Mouse (Mus musculus) 3134 (cell line): ENCODE measurements around the gene Ncdn.

ENCODE experiments used
- DNase-seq: peaks from one replicate; pipeline ENCODE4 v3.0.0-alpha.2; 2011; ENCODE audit warnings: low spot score; ENCODE audit not compliant: insufficient read length; ENCODE audit errors: extremely low read depth

Gene Ncdn

DNA sequence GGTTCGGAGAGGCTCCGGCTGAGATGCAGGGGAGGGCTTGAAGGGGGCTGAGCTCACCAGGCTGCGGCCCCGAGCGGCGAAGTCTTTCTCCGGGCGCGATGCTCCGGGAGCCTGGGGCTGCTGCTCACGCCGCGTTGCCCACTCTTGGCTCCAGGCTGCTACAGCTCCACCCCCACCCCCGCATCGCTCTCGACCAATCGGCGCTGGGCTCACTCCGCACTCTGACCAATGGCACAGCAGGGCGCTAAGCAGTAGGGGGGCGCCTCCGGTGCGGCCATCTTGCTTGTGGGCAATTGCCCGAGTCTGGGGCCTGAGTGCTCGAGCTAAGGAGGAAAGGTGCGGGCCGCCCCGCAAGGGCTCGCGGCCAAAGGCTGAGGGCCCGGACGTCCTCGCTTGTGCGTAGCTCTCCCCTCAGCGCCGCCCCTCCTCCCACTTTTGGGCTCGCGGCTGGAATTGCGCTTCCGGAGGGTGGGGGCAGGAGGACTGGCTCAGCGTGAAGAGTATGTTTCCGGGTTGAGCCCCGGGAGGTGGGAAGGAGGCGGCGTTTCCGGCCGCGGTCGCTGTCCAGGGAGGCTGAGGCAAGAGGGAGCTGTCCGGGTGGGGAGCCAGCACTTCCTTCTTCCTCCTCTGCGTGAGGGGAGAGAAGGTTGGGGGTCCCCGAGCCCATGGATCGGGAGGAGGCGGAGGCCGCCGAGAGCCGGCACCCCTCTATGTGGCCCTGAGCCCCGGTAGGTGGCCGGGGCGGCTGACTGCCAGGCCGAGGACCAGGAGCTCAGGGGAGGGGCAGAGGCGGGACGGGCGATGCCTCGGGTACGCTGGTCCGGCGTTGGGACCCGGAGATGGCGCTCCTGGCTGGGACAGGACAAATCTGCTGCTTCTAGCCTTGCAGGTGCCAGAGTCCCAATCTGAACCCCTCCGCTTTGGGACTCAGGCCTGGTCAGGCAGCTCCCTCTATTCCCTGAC is at the start of gene Ncdn, which contains the start of gene AU040320:
Ncdn (minus strand) TSS at position 171 of the 963 bp plus-strand sequence.
AU040320 (plus strand) TSS at position 277 of the 963 bp plus-strand sequence.
- peak; percentile 98 for DNase-seq

DNA sequence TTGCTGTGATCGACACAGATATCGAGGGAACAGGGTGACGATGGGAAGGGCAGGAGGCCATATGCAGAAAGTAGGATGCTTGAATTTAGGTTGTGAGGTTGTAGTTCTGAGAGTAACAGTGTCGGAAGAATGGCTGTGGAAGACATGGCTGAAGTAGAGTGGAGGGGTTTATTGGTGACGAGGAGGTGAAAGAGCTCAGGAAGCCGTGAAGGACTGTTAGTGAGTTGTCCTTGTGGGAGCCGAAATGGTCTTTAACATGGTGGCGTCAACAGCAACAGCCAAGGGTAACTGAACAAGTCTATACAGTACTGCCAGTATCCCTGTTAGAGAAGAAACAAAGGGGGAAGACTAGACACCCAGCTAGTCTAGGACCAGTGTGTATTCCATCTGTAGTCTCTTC is 48.9 kb upstream of the Ncdn start:
- no peak for DNase-seq

DNA sequence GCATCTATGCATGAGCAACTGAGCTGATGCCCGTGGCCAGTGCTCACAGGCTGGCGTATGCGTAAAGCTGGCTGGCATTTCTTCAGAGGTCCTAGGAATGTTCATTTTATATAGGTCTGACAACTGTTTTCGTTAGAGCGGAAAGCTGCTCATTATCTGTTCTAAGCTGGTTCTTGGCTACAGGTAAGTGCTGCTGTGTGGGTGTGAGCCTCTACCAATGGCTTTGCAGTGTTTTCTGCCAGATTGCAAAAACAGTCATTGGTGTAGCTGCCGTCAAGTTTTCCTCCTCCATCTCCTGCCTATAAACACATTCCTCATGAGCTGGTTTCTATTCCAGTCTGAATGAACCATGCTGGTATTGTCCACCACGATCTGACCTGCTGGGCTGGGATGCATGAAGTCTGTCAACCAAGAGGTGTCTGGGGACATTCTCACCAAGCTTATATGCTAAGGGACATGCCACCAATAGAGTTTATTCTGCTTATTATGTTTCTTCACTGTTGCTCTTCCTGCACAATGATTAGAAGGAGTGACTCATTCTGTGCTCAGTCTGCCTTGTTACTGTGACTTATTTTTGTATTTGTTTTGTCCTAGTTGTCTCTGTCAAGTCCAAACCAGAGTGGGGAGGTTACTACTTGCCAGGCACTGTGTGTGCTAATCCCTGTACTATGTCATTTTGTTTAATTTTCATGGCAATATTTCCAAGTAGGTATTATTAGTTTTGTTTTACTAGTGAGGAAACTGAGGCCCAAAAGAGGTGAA is 39.3 kb upstream of the Ncdn start:
- DNase-seq: no peak

DNA sequence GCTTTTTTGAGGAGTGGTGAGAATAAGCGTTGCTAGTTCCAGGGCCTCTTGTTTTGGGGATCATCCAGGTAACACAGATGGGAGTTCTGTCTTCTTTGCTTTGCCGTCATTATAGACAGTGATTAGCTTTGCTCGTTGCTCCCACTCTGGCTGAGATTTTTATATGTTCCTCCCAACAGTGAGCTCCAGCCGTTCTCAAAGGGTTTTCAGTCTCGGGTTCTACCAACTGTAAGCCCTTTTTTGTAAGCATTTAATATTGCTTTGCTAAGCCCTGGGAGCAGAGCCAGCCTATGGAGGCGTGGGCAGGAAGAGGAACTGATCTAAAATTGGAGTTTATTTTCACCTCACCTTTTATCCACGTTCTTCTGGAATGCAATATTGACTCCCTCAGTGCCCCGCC is 29.8 kb upstream of the Ncdn start:
- DNase-seq: no peak

DNA sequence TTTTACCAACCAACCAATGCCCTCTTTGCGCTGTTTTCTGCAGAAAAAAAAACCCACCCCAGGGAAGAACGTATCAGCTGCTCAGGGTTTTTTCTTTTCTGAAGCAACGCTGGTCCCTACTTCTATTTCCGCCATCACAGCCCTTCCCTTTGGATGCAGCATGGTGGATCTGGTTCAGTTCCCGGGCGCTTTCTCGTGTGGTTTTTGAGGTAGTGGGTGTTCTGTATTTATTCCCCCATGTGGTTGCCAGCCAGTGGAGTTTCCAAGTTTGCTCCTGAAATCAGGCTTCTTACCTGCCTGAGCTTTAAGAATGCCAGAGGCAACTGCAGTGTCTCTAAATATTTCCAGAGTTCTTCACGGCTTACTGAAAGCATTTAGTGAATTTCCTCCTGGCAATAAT is 29.3 kb upstream of the Ncdn start:
- no peak for DNase-seq

DNA sequence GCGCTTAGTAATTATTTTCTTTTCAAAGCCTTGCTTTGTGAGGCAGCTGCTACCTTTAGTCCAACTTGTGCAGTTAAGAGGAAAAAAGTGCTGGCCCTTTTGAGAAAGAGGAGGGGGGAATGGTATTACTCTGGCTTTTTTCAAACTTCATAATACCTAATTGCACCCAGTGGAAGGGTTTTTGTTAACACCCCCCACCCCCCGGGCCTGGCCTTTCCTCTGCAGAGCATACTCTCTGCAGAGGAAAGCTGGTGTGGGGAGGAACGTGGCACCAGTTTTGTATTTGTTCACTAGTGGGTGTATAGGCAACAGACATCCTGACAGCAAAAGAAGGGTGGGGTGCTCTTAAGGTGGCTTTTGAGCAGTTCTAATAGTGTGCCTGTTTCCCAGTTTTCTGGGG is 28.6 kb upstream of the Ncdn start:
- no peak for DNase-seq

DNA sequence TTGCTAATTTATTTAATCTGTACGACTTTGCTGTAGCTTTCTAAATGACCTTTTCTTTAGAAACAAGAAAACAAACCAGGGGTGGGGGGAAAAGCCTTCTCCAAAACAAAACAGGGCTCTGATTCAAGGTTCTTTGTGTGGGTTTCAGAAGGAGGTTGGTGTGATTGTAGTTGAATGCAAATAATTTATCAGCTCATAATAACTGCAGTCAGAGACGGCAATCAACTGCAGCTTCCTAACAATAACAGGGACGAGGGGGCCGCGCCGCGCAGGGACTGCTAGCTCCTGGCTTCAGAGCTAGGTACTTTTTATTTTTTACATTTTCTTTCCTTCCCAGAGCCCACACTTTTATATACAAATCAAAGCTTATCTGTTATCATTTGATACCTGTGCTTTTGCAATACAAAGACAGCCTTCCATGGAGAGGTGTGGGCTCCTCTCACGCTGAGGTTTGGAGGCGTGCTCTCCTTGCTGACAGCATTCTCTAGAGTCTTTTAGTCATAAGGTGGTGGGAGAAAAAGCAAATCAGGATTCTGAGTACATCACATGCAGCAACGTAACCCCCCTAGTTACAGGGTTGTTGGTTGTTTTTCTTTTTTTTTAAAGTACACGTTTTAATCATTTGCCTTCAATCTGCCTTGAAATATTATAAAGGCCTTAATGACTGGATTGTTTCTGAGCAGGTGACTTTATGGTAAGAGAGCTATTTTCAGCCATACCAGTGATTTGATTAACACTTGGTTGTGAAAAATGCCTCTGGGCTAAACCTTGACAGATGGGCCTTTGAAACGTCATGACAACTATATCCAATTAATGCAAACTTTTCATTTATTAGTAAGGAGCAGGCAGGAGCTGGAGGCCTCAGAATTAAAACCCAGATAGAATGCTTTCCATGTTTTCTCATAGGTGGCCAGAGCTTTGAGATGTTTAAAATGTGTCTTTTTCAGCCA is 26.9 kb upstream of the Ncdn start:
- DNase-seq: no peak

DNA sequence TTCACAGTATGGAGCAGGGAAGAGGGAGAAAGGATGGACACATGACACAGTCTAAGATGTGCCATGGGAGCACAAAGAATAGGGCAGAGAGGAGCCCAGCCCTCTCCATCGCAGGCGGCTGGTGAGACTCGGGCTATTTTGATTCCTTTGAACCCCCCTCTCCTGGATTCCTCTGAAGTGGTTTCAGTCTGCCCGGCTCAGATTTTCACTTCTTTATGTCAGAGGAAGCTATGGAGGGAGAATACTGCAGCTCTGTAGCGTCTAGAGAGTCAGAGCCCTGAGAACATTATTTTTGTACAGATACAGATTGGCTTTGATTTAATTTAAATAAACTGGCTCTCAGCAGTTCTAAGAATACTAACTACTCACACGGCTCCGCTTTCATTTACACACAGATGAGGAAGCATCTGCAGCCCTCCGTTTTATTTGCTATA is 25.9 kb upstream of the Ncdn start:
- no peak for DNase-seq

DNA sequence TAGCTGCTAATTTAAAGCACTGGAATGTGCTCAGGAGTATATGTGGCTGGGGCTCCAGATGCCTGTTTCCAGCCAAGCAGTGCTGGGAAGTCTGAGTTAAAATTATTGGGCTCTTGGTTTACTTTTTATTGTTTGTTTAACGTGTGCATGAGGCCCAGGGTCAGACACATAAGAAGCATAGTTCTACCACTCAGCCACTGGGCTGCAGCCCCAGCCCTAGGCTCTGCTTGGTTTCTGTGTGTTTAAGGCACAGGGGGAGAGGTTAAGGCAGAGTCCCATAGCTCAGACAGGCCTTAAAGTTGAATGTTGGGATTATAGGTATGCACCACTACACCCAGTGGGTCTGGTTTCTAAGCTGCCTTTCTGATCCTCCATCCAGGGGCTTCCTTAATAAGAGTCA is 21.9 kb upstream of the Ncdn start:
- no peak for DNase-seq

DNA sequence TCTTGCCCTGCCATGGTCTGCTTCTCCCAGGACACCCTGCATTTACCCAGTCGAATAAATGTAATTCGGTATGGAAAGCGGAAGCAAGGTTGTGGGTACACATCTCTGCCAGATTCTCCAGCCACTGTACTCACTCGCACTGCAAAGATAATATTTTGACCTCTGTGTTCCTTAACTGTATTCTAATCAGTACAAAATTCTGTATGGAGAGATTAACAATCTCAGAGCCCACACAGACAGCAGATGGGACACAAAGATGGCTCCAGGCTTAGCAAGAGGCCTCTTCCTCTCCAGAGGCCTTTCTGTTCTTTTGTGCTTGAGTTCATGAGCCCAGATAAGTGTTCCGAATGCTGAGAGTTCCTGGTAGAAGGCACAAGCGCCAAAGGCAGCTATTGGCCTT is 20.6 kb upstream of the Ncdn start:
- DNase-seq: no peak

DNA sequence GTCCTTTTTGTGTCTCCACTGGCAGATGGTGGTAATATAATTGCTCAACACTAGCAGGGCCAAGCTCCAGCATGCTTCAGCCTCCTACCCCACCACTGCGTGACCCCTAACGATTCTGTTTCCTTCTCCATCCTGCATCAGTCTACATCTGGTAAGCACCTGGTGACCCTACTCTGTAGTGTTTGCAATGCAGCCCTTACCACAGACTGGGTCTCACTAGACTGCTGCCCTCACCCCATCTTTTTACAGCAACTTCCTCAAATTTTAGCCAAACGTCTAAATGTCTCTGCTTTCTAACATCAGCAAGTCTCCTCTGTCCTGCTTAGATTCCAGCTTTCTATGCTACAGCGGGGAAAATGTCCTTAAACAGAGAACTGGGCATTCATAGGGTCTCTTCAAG is 17.6 kb upstream of the Ncdn start:
- no peak for DNase-seq

DNA sequence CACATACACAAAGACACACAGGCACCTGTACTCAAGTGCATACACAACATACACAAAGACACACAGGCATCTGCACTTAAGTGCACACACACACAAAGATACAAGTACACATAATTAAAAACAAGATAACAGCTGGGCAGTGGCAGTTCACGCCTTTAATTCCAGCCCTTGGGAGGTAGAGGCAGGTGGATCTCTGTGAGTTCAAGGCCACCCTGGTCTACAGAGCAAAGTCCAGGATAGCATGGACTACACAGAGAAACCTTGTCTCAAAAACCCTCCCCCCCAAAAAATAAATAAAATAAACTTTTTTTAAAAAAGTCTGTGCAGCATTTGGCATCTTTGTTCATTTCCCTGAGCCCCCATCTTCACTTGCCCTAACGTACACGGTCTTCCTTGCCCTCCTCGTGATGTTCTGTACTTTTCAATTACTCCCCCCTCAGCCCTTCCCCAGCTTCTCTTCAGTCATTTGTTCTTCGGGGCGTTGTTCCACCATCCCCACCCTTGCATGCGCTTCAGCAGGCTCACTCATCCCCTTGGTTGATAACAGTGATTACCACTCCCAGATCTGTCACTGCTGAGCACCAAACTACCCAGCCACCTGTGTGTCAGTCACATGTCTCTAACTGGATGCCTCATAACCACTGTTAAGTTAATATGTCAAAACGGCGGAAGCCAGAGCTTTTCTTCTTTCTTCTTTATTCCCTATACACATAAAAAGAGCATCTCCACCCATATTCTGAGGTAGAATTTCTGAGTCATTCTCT is 16.7 kb upstream of the Ncdn start:
- no peak for DNase-seq

DNA sequence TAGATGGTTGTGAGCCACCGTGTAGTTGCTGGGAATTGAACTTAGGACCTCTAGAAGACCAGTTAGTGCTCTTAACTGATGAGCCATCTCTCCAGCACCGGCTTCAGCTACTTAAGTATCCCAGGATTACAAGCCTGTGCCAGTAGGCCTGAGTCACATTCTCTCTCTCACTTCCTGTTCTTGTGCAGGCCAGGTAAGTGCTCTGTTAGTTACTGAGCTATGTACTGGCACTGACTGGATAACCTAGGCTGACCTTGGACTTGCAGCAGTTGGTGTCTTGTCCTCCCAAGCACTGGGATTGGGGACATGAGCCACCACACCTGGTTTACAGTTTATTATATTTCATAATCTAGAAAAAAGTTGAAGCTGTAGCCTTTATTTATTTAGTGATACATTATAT is 10.2 kb upstream of the Ncdn start:
- DNase-seq: no peak

DNA sequence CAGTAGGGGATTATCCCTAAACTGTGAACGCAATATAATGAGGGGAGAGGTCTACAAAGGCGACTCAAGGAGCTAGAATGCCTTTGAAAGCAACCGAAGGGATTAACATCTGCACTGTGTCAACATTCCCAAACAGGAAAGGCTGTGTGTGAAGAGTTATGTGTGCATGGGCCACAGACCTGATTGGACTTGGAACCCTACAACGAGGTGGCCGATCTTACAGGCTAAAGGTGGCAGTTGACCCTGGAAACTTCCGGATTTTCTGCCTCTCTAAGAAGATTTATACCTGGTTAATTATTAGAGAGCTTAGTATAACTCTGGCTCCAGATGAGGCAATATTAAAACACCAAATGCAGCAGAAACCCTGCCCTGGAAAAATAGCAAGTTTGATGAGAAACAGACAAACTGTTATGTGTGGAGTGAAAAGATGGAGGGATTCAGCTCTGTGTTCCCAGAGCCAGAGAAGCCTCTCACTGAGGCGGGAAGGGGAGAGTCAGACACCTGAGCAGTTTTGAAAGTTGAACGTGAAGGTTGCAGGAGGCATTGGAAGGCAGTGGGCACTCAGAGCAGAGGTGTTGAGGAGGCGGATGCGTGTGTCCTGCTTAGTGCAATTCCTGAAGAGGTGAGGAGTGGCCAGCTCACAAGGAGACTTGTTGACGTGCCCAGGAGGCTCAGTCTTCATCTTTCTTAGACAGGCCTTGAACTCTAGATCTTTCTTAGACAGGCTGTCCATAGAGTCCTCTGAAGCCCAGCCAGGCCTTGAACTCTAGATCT is 9.5 kb upstream of the Ncdn start:
- DNase-seq: no peak

DNA sequence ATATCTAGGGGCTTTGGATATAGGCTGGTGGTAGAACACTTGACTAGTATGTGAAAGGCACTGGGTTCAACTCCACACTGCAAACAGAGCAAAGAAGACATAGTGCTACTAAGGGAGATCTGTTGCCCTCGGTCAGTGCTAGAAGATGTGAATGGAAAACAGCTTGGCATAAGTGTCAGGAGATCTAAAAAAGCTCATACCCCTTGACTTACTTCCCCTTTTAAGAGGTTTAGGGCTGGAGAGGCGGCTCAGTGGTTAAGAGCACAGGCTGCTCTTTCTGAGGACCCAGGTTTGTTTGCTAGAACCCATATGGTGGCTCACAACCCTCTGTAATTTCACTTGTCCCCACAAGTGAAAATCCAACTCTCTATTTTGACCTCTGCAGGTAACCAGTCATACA is 6.2 kb upstream of the Ncdn start:
- DNase-seq: no peak

DNA sequence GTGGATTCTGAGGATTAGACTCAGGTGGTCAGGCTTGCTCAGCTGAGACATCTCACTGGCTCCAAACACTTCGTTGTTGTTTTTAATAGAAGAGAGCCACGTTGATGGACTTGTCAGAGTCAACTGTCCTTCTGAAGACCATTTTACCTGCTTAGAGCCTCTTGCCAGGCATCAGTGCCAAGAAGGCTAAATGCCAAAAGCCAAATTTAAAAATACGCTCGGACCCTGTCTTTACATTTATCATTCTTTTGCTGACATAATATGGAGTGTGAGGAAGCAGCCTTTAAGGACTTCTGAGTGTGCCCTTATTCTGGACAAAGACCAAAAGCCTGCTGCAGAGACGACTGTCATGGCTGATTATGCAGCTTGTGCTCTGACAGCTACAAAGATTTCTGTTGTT is 5.1 kb upstream of the Ncdn start:
- no peak for DNase-seq

DNA sequence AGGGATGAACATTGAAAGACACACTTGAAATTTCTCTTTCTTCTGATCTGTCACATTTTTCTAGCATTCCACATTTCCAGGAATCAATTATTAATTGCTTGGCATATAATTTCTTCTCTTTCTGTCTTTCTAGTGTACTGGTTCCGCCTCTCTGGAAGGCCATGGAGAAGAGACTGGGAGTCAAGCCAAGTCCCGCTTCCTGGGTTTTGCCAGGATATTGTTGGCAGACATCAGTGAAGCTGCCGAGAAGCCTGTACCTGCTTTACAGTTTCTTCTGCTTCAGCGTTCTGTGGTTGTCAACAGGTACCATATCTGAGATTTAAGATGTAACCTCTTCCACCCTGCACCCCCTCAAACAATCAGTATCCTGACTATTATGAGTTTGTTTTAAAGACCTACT is 3.5 kb upstream of the Ncdn start:
- DNase-seq: no peak

DNA sequence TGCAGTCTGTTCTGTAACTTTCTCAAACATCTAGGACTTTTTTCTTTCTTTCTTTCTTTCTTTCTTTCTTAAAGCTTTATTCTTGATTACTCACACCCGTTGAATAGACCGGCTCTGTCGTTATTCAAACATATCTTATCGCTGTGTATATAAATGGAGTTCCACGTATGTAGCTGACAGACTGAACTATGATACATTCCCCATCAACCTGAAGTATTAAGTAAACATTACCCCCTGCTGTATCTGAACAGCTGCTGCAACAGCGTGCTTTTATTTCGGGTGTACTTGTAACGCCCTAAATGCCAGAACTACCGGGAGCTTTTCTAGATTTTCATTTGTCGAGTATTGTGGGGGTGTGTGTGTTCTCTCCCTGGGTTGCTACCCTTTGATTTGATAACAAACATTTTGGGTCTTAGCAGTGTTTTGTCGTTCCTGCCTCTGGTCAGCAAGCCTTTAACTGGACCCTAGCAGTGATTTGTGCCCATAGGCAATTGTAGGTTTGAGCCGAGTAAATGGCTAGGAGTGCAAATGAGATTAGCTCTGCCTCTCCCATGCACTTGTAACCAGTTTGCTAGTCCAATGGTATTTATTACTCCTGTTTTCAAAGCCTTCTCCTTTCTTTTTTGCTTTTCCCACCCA is 1.6 kb upstream of the Ncdn start:
- DNase-seq: no peak

DNA sequence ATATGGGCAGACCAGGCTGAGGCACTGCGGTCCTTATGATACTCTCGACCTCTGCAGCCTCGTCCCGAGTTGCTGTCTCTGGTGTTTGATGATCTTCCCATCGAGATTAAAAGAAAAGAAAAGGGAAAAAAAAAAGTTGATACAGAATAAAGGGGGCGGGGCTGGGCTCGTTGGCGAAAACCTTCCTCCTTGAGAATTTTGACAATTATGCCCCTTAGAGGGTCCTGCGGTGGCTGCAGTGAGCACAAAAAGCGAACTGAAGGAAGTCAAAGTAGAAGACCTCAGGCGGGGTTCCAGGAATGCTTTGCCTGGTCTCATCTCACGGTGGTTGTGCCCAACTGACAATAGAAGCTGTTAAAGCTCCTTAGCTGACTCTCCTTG is 983 bp upstream of the Ncdn start:
- no peak for DNase-seq
